Mouse (Mus musculus) intestine, embryonic 16.5 days (tissue): ENCODE results near the gene Zfp831. TPM values are rescaled to one million over a fixed set of nuclear protein-coding genes. Genes with fewer than 3 reads are reported as not detected.

Experiments used
- ATAC-seq: fragments of 200-750 bp; cut with Nextera tagmentation; 2 replicates; pipeline ENCODE4 v1.8.0; 2017; ENCODE audit warnings: moderate TSS enrichment, moderate library complexity
- H3K27ac ChIP-seq: fragments of 300-500 bp; sonication (generic); 2 replicates; pipeline ENCODE4 v1.5.1; 2014; ENCODE audit warnings: mild to moderate bottlenecking, low read length
- H3K27me3 ChIP-seq: fragments of 300-500 bp; sonication (generic); replicated peaks from 2 replicates; pipeline ENCODE4 v1.6.1; 2014; ENCODE audit warnings: low read length, control low read depth, mixed read lengths; ENCODE audit not compliant: control insufficient read depth, insufficient read depth
- H3K36me3 ChIP-seq: fragments of 300-500 bp; sonication (generic); 2 replicates; pipeline ENCODE4 v1.6.1; 2014; ENCODE audit warnings: low read length, control low read depth; ENCODE audit not compliant: control insufficient read depth, insufficient read depth
- H3K4me1 ChIP-seq: fragments of 300-500 bp; sonication (generic); 2 replicates; pipeline ENCODE4 v1.6.1; 2014; ENCODE audit warnings: low read length, control low read depth, mixed read lengths; ENCODE audit not compliant: control insufficient read depth, insufficient read depth
- H3K4me2 ChIP-seq: fragments of 300-500 bp; sonication (generic); 2 replicates; pipeline ENCODE4 v1.6.1; 2014; ENCODE audit warnings: low read depth, low read length, control low read depth
- H3K4me3 ChIP-seq: fragments of 300-500 bp; sonication (generic); 2 replicates; pipeline ENCODE4 v1.5.1; 2014; ENCODE audit warnings: mild to moderate bottlenecking, low read length
- H3K9ac ChIP-seq: fragments of 300-500 bp; sonication (generic); 2 replicates; pipeline ENCODE4 v1.6.1; 2014; ENCODE audit warnings: low read depth, low read length
- H3K9me3 ChIP-seq: fragments of 300-500 bp; sonication (generic); 2 replicates; pipeline ENCODE4 v1.6.1; 2016; ENCODE audit warnings: low read length, control low read depth; ENCODE audit not compliant: control insufficient read depth
- WGBS: fragments of 180-500 bp; shearing (Covaris S2); extraction: QIAGEN DNeasy Blood & Tissue Kit; methylation state at CpG from one replicate; pipeline ENCODE4 v1.1.7; 2014; 5-methylcytosine and 5-hydroxymethylcytosine counted together
- polyA plus RNA-seq: library from polyadenylated mRNA; unstranded; fragments of >200 nt; fragmentation: Nextera tagmentation; extraction: Ambion mirVana; gene quantifications from 2 replicates; pipeline ENCODE4 v1.2.1, GENCODE M21; 2015

The Zfp831 gene
- polyA plus RNA-seq = 0.01 and 0.04 TPM in 2 replicates

DNA sequence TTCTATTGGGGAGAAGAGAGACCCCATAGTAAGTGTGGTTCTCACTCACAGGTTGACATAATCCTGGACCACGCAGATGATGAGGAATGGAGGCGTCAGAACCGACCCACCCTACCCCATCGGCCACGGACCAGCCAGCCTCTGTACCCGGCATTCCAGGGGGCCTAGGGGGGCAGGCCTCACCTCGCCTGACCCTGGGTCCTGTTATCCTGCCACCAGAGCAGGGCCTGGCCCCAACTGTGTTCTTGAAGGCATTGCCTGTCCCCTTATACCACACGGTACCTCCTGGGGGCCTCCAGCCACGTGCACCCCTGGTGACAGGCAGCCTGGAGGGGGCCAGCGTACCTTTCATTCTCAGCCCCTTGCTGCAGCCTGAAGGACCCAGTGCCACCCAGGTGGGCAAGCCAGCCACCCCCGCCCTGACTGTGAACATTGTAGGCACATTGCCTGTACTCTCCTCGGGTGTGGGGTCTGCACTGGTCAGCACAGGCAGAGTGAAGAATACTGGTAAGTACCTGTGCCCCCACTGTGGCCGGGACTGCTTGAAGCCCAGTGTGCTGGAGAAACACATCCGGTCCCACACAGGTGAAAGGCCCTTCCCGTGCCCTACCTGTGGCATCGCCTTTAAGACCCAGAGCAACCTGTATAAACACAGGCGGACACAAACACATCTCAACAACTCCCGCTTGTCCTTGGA is at the start of gene Zfp831:
TSS of gene Zfp831 (plus strand) at position 87 of the 697 bp plus-strand sequence.
- no peaks in the 10 kb centered on the region for H3K27me3 ChIP-seq
- H3K9ac ChIP-seq = no peak within 1 kb of the TSS
- no peaks in the 10 kb centered on the region for H3K4me1 ChIP-seq
- ATAC-seq = no peak
- H3K9me3 ChIP-seq = no peaks in the 10 kb centered on the region
- H3K36me3 ChIP-seq = no peaks in the 10 kb centered on the region
- no peak within 1 kb of the TSS for H3K27ac ChIP-seq
- H3K4me2 ChIP-seq = no peak within 1 kb of the TSS
- no peak within 1 kb of the TSS for H3K4me3 ChIP-seq
- WGBS = 77% methylated on average over 18 of the region's 18 CpGs

DNA sequence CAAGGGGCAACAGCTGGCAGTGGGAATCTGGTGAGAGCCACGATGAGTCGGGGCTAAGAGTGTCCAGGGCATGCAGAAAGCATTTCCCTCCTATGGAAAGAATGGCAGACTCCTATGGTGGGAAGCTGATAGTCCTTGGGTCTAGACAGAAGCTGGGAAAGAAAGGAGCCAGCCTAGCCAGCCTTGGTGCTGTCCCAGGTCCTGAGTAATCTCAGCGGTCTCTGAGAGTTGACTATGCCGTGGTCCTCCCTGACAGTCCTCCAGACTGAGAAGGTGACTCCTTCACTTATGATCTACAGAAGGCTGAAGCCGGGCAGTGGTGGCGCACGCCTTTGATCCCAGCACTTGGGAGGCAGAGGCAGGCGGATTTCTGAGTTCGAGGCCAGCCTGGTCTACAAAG is 48.4 kb upstream of the Zfp831 start:
- no peak overlapping the region for H3K9ac ChIP-seq
- no peaks in the 10 kb centered on the region for H3K27me3 ChIP-seq
- H3K9me3 ChIP-seq = no peaks in the 10 kb centered on the region
- no peaks in the 10 kb centered on the region for H3K36me3 ChIP-seq
- ATAC-seq = no peak
- H3K27ac ChIP-seq = no peak overlapping the region
- H3K4me2 ChIP-seq = no peak overlapping the region
- H3K4me1 ChIP-seq = no peaks in the 10 kb centered on the region
- WGBS = 76% methylated on average over 9 of the region's 9 CpGs
- H3K4me3 ChIP-seq = no peak overlapping the region

DNA sequence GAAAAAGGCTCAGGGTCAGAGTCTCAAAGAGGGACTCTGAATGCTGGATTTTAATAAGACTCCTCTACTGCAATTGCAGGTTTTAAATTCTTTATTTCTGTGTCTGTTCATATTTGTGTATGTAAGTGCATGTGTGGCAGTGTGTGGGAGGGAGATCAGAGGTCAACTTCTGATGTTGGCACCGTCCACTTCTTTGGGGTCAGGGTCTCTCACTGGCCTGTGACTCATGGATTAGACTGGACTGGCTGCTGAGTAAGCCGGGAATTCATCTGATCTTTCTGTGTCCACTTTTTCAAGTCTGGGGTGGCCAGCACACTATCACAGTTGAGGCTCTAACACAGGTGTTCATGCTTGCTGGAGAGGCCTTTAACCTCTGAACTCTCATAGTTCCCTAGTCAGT is 47.7 kb upstream of the Zfp831 start:
- no peak overlapping the region for H3K4me3 ChIP-seq
- H3K9ac ChIP-seq = no peak overlapping the region
- 89% methylated on average over 2 of the region's 2 CpGs for WGBS
- no peak for ATAC-seq
- H3K27ac ChIP-seq = no peak overlapping the region
- H3K9me3 ChIP-seq = no peaks in the 10 kb centered on the region
- no peaks in the 10 kb centered on the region for H3K4me1 ChIP-seq
- H3K4me2 ChIP-seq = no peak overlapping the region
- no peaks in the 10 kb centered on the region for H3K27me3 ChIP-seq
- no peaks in the 10 kb centered on the region for H3K36me3 ChIP-seq

DNA sequence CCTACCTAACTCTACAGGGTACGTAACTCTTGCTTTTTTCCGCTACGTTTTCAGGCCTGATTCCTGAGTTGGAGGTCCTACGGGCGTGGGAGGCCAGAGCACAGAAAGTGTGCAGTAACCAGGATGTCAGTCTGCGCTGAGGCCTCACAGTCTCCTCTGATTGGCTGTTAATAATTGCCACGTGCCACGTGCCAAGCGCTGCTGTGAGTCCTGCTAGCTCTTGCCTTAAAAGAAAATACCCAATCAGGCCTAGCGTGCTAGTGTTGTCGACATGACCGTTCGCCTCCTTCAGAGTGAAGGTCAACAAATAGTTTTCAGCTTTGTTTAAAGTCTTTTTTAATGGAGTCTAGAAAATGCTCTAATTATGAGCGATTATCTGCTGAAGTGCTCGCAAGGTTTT is 46.9 kb upstream of the Zfp831 start:
- H3K27ac ChIP-seq = no peak overlapping the region
- H3K27me3 ChIP-seq = no peaks in the 10 kb centered on the region
- no peak overlapping the region for H3K4me2 ChIP-seq
- no peaks in the 10 kb centered on the region for H3K36me3 ChIP-seq
- H3K4me1 ChIP-seq = no peaks in the 10 kb centered on the region
- no peak for ATAC-seq
- H3K9me3 ChIP-seq = no peaks in the 10 kb centered on the region
- no peak overlapping the region for H3K4me3 ChIP-seq
- 85% methylated on average over 15 of the region's 15 CpGs for WGBS
- H3K9ac ChIP-seq = no peak overlapping the region

DNA sequence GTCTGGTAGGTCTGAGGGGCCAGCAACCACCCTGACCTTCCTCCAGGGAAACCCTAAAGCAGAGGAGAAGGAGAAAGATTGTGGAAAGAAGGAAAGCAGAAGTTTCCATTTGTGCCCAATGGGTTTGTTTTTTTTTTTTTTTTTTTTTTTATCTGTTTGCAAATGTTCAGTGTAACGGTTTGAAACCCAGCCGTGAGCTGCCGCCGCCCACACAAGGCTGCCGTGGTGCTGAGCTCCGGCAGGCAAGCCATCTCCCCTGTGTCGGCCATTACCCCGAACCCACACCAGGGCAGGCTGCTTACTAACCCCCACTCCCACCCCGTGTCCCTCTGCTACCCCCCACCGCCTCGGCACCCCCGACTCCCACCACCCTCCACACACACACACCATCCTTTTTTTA is 44.9 kb upstream of the Zfp831 start:
- H3K36me3 ChIP-seq = no peaks in the 10 kb centered on the region
- 72% methylated on average over 12 of the region's 12 CpGs for WGBS
- H3K9ac ChIP-seq = no peak overlapping the region
- H3K27me3 ChIP-seq = no peaks in the 10 kb centered on the region
- no peak for ATAC-seq
- H3K4me2 ChIP-seq = no peak overlapping the region
- H3K4me3 ChIP-seq = no peak overlapping the region
- no peaks in the 10 kb centered on the region for H3K9me3 ChIP-seq
- H3K4me1 ChIP-seq = no peaks in the 10 kb centered on the region
- H3K27ac ChIP-seq = no peak overlapping the region

DNA sequence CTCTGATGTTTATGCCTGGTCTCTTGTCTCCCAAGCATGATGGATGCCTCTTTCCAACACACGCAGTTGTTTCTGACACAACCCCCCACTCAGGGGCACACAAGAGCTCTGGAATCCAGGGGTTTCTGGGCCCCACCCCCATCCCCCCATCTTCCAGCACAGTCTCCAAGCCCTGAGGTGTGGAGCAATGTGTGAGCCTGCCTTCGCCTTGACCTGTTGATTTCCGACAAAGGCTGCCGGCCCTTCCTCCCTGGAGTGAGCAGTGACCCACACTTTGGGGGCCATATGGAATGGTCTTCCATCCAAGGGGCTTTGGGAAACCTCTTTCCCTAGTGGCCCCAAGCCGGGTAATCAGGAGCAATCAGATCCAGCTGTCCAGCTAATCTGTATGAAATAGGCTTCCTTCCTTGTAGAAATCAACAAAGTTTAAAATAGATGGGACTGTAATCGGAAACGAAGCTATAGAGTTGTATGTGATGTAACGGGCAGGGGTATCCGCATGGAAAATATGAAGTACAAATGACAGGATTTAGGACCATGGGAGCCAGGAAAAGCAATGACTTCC is 44.2 kb upstream of the Zfp831 start:
- H3K4me3 ChIP-seq = no peak overlapping the region
- WGBS = 73% methylated on average over 9 of the region's 9 CpGs
- no peak overlapping the region for H3K9ac ChIP-seq
- H3K9me3 ChIP-seq = no peaks in the 10 kb centered on the region
- no peak overlapping the region for H3K27ac ChIP-seq
- H3K36me3 ChIP-seq = no peaks in the 10 kb centered on the region
- H3K4me2 ChIP-seq = no peak overlapping the region
- no peaks in the 10 kb centered on the region for H3K27me3 ChIP-seq
- ATAC-seq = peak; percentile 19; the same call in 1 of the 2 replicates
- no peaks in the 10 kb centered on the region for H3K4me1 ChIP-seq

DNA sequence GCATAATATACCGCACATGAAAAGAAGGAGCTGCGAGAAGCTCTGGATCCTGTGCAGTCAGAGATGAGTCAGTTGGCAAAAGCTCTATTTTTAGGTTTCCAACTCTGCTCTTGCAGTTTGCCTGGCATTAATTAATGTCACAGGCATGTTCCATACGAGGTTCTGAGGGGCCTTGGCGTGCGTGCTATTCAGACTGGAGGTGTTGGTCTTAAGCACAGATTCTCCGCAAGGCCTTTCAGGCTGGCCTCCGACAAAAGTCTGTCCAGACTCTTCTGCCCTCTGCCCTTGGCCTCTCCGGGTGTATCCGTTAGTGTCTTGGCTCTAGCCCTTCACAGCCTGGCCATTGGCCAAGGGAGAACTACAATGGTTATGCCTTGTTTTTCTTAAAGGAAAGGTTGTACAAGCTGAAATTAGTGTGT is 43.5 kb upstream of the Zfp831 start:
- H3K9ac ChIP-seq = no peak overlapping the region
- H3K36me3 ChIP-seq = no peaks in the 10 kb centered on the region
- no peak overlapping the region for H3K27ac ChIP-seq
- H3K4me3 ChIP-seq = no peak overlapping the region
- H3K4me1 ChIP-seq = no peaks in the 10 kb centered on the region
- peak; percentile 32 for ATAC-seq
- no peaks in the 10 kb centered on the region for H3K9me3 ChIP-seq
- H3K27me3 ChIP-seq = no peaks in the 10 kb centered on the region
- H3K4me2 ChIP-seq = no peak overlapping the region
- WGBS = 68% methylated on average over 9 of the region's 9 CpGs

DNA sequence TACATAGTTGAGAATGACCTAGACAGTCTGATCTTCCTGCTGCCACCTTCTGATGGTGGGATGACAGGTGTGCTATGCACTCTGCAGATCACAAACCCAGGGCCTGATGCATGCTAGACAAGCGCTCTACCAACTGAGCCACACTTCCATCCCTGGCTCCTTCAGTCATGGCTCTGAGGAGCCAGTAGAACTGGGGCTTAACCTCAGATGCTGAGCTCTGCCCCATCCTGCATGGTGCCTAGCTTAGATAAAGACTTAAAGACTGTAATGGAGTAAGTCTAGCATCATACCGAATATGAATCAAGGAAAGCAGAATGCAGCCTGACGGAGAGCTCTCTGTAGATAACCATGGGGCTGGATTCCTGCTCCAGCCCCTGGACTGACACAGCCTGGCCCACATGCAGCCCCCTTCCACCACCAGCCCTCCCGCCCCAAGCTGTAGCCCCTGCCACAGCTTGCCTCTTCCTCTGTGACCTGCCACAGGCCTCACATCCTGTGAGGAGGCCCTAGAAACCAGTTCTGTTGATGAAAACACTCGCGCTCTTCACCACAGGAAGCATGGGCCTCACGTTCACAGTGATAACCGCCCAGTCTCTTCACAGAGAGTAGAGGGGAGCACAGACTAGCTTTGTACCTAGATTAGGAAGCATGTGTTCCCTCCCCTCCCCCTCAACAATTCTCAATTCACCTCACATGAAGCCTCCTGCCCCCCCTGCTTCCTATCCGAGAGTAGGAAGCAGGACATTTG is 41.2 kb upstream of the Zfp831 start:
- Histone ChIP-seq H3K27me3 (no peaks in the 10 kb centered on the region), H3K27ac (peak overlapping the region; percentile 39; the same call in 1 of the 2 replicates), H3K4me2 (no peak overlapping the region), H3K4me1 (no peaks in the 10 kb centered on the region), H3K9ac (no peak overlapping the region), H3K4me3 (no peak overlapping the region), H3K9me3 (no peaks in the 10 kb centered on the region), H3K36me3 (no peaks in the 10 kb centered on the region)
- 53% methylated on average over 9 of the region's 9 CpGs for WGBS
- ATAC-seq = peak; percentile 53

DNA sequence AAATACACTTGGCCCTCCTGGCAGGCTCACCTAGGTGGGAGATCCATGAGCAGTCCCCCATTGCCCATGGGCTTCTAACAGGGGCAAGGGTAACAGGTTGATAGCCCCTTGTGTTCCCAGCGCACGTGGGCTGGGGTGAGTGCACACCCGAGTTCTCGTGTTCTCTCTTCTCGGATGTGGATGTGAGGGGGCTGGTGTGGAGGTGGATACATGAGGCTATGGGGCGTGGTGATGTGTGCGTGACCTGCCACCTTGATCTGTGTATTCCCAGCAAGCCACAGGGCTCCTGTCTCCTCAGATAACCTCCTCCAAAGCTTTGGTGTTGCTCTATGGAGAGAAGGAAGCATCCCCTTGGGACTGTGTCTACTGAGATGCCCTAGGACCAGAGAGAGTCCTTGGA is 40.0 kb upstream of the Zfp831 start:
- Histone ChIP-seq H3K9me3 (no peaks in the 10 kb centered on the region), H3K27ac (0 out of 2 replicates have a peak overlapping the region, but pooled peaks have one; percentile 39)
- WGBS = 90% methylated on average over 7 of the region's 7 CpGs

More for the DNA sequence above, 40.0 kb upstream of the Zfp831 start:
- Histone ChIP-seq H3K27me3 (no peaks in the 10 kb centered on the region), H3K4me1 (no peaks in the 10 kb centered on the region), H3K4me2 (no peak overlapping the region), H3K36me3 (no peaks in the 10 kb centered on the region), H3K9ac (no peak overlapping the region), H3K4me3 (no peak overlapping the region)
- ATAC-seq = no peak
